Mouse (Mus musculus): ENCODE results near the gene Ndrg3.

DNA sequence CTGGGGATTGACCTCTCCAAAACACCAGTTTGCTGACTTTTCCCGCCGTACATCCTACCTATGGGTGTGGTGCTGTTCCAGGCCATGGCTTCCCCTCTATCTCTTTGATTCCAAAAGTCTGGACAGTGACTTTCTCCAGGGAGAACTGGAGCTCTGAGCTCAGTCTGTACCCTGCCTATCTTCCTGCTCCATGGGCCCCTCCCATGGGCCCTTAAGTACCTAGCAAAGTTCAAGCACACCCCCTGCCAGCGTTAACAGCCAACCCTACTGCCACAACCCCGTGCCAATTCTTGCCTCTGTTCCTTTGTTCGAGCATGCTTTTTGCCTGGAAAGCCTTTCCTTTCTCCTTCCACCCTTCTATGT is 15.4 kb upstream of the Ndrg3 start:
- no peak for TF ChIP-seq GATA1 (IDR thresholded peaks at IDR 0.05; ENCODE audit: borderline replicate concordance, low read length)
- TF ChIP-seq FLI1 (IDR thresholded peaks at IDR 0.05; ENCODE audit: low read length), result no peak
